Comparison of ENCODE assay signal across 9 mouse cellular contexts in the genomic region with DNA sequence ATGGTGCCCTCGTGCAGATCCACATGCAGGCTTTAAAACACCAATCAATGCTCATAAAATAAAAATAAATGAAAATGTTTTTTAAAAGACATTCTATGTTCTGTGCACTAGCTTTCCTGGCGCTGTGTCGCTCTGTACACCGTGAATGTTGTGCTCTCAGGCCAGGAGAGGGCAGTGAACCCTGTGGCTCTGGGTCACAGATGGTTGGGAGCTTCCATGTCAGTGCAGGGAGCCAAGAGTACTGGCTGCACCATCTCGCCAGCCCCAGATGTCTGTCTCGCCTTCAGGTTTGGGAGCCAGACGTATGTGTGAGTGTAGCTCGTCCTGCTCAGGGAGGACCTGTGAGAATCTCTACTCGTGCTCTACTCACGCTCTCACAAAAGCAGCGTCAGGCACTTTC.
DNase-seq lines count a peak whose midpoint lies in the region; TF ChIP-seq lines count a peak whose summit lies in the region.
"Had no signal": no experiment of that assay in that cellular context is flagged by ENCODE, and none has a peak within 500 bp of the region (broad histone marks: within the 10 kb centered on the region; RNA-seq: fewer than 3 reads in every experiment).

No protein-coding gene starts in this region.

- no peak for TF ChIP-seq POLR2A in kidney, adult 2 months (IDR thresholded peaks at IDR 0.05; ENCODE audit: low read depth, low read length)
- no peak for TF ChIP-seq POLR2A in testis, adult 2 months (IDR thresholded peaks at IDR 0.05; ENCODE audit: control insufficient read depth, low read depth, low read length)

- H3K27me3 ChIP-seq in kidney, adult 2 months (replicated peaks; ENCODE audit: control insufficient read depth, insufficient read depth, low read length): no peaks in the 10 kb centered on the region
- no peaks in the 10 kb centered on the region for H3K27me3 ChIP-seq in testis, adult 2 months (ENCODE audit: control insufficient read depth, insufficient read depth, low read length)
- H3K27me3 ChIP-seq: limb, embryonic 13.5 days had no signal

- no peaks in the 10 kb centered on the region for H3K36me3 ChIP-seq in kidney, adult 2 months (ENCODE audit: control insufficient read depth, insufficient read depth, low read length)
- no peaks in the 10 kb centered on the region for H3K36me3 ChIP-seq in testis, adult 2 months (ENCODE audit: control insufficient read depth, insufficient read depth, low read length)

- TF ChIP-seq CTCF in kidney, adult 2 months (conservative IDR thresholded peaks at IDR 0.05; ENCODE audit: insufficient read depth, insufficient read length, low read depth, low read length): peak; percentile 41; the same call in 1 of the 2 replicates
- peak; percentile 14; the same call in 1 of the 2 replicates for TF ChIP-seq CTCF in testis, adult 2 months (IDR thresholded peaks at IDR 0.05; ENCODE audit: control insufficient read depth, insufficient read depth, insufficient replicate concordance, low read depth, low read length)

- H3K4me1 ChIP-seq in kidney, adult 2 months (ENCODE audit: control insufficient read depth, insufficient read depth, low read length): peaks cover 6% of the 10 kb centered on the region; the same call in 1 of the 2 replicates
- H3K4me1 ChIP-seq in testis, adult 2 months (ENCODE audit: control insufficient read depth, insufficient read depth, low read length): peaks cover 4% of the 10 kb centered on the region

- no peak overlapping the region for H3K4me3 ChIP-seq in kidney, adult 2 months (ENCODE audit: insufficient read depth, low read depth, low read length)
- H3K4me3 ChIP-seq in testis, adult 2 months (ENCODE audit: control insufficient read depth, low read depth, low read length): no peak overlapping the region
- H3K4me3 ChIP-seq: limb, embryonic 13.5 days had no signal

- peak; percentile 56 for DNase-seq in cerebellum, adult 11-12 months
- DNase-seq in cerebellum, adult 11 months: no peak
- no peak for DNase-seq in kidney, adult 2 months
- no peak for DNase-seq in kidney, adult 8-10 months
- DNase-seq in testis, postnatal 10 days (ENCODE audit: low spot score): no peak
- no peak for DNase-seq in right cerebral cortex, postnatal 36 days (ENCODE audit: low spot score in 2 of 2)
- DNase-seq in thymus, postnatal 36 days: no peak

- WGBS in kidney, adult 2 months: 79% methylated on average over 11 of the region's 11 CpGs

- no peak overlapping the region for H3K27ac ChIP-seq in kidney, adult 2 months (ENCODE audit: insufficient read depth, low read depth, low read length)
- no peak overlapping the region for H3K27ac ChIP-seq in testis, adult 2 months (ENCODE audit: control insufficient read depth, insufficient read depth, low read depth, low read length)
- H3K27ac ChIP-seq: limb, embryonic 13.5 days had no signal
